Mouse (Mus musculus): ENCODE results near the gene Fbxw9. TPM values are rescaled to one million over a fixed set of nuclear protein-coding genes. Genes with fewer than 3 reads are reported as not detected.
A peak's percentile ranks its signal among the peaks of the same experiment; 100 is the strongest.
"Not testable (repeated sequence)": the region's sequence is repeated elsewhere in the genome, so short reads cannot be mapped to it uniquely, and the experiment has no call there.

Gene Fbxw9
- total RNA-seq, 1 experiment from 2014 or later: 21.7 TPM

DNA sequence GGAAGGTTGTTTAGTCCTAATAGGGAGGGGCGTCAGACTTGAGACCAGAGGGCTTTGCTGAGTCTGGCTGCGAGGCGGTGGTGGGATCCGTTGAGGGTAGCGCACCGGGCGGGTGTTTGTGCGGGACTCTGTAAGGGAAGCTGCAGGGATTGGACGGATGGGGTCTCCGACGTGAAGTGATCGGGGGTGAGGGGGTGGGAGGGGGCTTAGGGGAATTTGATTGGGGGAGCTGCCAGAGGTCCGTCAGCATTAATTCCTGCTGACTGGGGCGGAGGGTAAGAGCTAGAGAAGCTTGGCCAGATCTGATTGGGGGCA is 22.5 kb upstream of the Fbxw9 start:
- DNase-seq: no peak

DNA sequence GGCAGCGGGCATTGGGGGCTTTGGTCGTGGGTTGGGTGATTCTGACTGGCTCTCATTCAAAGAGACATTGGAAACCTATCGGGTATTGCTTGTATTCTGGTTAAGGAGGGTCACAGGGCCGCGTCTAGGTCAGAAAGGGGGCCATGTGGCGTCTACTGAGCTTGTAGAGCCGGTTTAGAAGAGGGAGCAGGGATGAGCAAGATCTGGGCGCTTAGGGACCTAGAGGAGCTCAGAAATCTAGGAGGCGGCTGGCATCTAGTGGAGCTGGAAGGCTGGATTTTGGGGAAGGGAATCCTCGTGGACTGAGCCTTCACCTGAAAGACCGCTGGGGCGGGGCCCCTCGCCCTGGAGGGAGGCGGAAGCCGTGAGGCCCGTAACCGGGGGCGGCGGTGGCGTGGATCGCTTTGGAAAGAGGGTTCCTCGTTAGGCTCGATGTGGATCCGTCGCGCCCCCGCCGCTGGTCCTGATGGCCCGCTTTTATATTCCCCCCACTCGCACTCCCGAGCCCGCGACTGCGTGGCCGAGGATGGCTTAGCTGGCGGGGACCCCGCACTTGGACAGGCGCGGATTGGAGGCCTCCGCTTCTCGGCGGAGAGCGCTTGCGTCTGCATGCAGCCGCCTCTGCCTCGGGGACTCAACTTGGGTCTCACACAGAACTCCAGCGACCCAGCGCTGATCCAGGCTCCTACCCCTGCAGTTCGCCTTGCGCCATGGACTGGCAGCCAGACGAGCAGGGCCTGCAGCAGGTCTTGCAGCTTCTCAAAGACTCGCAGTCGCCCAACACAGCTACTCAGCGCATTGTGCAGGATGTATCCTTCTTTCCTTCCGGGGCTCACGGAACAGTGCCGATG is 21.9 kb upstream of the Fbxw9 start:
- DNase-seq: peak; percentile 60

DNA sequence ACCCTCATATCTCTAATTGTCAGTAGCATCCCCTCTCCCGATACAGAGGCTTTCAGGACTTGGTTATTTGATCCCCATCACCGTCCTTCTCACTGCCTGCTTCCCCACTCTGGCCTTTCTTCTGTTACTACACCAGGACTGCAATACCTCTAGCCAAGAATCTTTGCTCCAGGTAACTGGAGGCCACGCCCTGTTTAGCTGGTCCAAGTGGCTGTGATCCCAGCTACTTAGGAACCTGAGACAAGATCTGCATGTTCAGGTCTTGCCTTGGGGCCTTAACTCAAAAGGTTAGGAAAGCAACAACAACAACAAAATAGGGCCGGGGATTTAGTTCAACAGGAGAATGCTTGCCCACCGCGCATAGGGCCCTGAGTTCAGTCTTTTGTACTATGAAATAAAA is 16.2 kb upstream of the Fbxw9 start:
- no peak for DNase-seq

DNA sequence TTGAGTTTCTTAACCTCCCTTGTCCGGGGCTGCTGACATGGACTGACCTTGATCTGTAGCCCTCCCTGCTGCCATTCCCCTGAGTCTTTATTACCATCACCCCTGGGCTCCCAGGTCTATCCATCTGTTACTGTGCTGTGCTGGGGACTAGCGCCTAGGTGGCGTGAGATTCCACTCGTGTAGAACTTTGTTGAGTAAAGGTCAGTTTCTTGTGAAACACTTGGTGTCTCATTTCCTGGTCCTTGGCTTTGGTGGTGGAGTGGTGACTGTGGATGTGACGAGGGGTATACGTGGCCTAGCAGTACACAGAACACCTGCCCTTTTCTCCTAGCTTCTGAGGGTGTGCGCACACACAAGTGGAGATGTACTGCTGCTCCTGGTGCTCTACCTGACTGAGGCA is 2.5 kb upstream of the Fbxw9 start:
- DNase-seq: no peak

DNA sequence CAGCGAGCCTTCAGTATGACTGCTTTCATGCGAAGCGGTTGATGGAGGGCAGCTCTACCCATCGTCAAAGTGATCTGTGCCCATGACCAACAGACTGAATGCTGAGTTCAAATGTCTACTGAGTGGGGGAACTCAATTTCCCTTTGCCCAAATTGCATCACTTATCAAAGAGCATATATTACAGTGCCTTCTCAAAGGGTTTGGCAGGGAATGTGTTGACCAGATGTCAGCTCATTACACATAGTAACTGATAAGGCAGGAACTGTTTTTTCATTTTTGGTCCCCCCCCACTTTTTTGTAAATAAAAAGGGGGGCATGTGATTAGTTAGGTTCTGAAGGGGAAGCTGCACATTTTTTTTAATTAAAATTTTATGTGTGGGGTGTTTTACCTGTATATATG is 2.7 kb downstream of the Fbxw9 start:
- no peak for DNase-seq

DNA sequence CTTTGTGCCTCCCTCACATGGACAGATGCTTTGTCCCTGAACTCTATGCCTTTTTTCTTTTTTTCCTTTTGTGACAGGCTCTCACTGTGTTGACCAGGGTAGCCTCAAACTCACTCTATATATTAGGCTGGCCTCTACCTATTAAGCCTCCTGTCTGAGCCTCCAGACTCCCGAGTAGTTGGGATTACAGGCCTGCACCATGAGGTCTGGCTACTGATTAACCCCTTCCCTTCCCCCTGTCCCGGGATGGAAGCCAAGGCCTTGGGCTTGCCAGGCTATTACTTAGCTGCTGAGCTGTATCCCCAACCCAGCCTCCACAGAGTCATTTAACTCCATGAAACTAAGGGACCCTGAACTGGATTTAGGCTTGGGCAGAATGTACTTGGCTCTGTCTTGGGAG is 5.4 kb downstream of the Fbxw9 start:
- no peak for DNase-seq

DNA sequence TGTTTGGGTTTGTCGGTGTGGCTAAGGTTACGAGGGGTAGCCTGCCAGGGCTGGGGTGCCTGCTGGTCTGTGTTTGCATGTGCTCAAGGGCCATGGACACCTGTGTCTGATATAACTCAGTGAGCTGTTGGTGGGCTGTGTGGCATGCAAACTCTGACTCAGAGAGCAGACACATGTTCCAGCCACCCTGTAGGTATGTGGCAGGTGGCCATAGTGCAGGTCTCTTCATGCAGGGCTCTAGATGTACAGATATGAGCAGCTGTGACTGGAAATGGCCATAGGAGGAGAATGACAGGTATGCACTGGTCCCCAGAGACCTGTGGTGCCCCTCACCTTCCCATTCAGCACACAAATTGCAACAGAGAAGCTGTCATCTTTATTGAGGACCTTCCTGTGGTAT is 7.3 kb downstream of the Fbxw9 start:
- DNase-seq: no peak

DNA sequence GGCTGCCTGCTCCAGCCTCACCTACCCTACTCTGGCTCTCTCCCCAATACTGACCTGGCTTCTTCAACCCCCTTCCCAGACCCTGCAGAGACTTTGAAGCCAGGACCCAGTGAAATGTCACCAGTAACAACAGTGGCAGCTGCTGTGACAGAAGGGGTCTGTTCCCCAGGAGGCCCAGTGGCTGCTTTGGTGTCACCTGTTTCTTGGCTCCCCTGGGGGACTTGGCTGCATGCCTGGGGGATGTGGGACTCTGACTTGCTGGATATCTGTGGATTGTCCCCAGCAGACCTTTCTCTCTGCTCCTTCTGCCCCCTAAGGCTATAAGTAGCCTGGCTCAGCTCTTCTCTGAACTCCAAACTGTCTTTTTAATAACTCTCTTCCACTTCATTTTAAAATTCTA is 8.1 kb downstream of the Fbxw9 start, which contains the start of gene Gm5741:
Gm5741 (minus strand) TSS at position 1 of the 400 bp plus-strand sequence.
- no peak for DNase-seq

DNA sequence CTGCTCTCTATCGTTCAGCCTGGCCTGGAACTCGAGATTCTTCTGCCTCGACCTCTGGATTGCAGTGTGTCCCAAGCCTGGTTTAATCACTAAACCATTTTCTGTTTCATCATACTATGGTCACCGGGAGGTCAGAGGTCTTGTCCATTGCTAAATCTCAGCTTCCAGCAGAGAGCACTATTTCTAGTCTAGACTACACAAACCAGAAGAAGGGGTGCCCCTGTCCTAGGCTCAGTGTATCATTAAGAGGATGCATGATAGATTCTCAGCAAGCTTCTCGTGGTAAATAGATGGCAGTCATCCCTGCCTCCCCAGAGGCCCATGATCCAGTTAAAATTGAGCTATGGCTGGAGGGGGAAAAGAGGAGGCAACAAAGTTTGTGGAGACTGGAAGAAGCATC is 11.2 kb downstream of the Fbxw9 start:
- no peak for DNase-seq

DNA sequence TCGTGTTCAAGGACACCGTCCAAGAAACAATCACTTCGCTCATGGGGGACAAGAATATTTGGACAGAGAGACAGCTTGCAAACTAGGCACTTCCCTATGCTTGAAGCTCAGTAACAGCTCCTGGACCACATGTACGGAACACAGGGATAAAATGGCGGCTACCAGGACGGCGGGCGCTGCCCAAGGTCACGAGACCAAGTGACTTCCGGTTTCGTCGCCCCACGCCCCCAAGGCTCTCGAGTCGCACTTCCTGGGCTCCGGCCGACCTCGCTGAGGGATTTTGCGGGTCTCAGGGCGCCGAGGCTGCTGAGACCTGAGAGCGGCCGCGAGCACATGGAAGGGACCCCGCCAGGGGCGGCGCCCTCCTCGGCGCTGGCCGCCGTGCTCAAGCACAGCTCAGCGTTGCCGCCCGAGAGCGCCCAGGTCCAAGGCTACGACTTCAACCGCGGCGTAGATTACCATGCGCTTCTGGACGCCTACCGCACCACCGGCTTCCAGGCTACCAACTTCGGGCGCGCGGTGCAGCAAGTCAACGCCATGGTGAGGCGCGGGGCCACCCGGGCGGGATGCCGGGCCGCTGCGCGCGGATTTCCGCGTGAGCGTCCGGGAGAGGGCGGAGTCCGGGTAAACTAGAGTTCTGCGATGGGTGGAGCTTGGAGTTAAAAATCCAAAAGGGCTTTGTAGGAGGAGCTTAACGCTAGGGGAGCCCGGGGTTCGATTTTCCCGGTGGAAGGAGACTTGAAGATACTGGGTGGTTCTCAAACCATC is 11.8 kb downstream of the Fbxw9 start, which contains the start of gene Dhps:
Dhps (plus strand) TSS at position 244 of the 768 bp plus-strand sequence.
- DNase-seq: peak; percentile 90

DNA sequence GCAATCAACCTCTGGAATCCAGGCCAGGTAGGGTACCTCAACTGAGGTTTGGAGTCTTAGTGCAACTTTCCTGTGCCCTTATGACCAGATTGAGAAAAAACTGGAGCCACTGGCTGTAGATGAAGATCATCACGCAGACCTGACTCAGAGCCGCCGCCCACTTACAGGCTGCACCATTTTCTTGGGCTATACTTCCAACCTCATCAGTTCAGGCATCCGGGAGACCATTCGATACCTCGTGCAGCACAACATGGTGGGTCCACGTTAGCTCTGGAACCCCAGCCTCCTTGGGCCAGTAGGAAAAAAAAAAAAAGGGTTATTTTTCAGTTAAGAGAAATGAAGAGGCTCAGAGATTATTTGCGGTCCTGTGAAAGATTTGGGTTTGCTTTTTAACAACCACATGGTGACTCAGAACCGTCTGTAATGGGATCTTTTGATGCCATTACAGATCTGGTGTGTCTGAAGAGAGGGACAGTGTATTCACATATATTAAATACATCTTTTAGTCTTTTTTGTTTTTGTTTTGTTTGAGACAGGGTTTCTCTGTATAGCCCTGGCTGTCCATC is 12.6 kb downstream of the Fbxw9 start:
- DNase-seq: no peak

DNA sequence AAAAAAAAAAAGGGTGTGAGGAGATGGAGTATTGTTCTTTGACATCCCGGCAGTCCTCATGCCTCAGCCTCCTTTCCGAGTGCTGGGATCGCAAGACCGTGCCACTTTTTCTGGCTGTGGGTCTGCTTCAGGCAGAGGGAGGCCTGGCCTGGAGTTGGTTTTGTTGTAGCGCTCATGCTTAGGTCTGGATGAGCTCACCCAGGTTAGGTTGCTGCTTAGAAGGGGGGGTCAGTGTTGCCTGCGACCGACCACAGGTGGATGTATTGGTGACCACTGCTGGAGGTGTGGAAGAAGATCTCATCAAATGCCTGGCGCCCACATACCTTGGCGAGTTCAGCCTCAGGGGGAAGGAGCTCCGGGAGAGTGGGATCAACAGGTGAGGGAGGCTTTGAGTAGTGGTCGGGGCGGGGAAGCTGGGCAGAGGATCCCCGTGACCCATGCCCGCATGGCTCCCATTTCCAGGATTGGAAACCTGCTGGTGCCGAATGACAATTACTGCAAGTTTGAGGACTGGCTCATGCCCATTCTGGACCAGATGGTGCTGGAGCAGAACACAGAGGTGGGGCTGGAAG is 13.3 kb downstream of the Fbxw9 start:
- no peak for DNase-seq

DNA sequence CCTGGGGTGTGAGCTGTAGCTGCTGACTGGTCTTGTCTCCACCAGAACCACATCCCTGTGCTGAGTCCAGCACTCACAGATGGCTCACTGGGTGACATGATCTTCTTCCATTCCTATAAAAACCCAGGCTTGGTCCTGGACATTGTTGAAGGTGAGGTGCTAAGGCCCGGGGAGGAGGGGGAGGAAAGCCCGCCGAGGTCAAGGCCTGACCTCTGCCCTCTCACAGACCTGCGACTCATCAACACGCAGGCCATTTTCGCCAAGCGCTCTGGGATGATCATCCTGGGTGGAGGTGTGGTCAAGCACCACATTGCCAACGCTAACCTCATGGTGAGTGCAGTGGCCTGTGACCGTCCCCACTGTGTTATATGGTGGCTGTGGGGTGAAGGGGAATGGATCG is 14.3 kb downstream of the Fbxw9 start:
- no peak for DNase-seq

DNA sequence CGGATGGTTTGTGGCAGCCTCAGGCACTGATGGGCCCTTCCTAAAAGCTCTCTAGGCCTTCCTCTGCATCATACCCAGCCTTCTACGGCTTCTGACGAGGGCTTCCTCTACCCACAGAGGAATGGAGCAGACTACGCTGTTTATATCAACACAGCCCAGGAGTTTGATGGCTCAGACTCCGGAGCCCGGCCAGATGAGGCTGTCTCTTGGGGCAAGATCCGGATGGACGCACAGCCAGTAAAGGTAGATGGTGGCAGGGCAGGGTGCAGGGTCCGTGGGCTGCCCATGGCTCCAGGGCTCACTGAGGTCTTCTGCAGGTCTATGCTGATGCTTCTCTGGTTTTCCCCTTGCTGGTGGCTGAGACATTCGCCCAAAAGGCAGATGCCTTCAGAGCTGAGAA is 14.8 kb downstream of the Fbxw9 start:
- DNase-seq: no peak

DNA sequence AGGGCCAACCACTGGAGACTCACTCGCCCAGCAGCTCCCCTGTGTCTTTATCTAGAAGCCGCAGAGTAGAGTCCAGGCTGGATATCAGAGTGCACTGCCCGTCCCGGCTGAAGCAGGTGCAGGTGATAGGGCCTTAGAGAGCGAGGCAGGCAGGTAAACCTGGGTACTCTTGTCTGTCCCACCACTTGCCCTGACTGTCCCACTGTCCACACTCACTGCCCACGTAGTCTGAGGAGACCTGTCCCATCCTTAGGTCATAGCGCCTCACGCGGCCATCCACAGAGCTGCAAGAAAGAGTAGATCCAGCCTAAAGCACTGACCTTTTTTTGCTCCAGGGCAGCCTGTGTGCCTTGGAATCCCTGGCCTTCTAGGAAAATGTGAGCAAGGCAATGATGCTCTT is 16.1 kb downstream of the Fbxw9 start:
- DNase-seq: peak; percentile 45

DNA sequence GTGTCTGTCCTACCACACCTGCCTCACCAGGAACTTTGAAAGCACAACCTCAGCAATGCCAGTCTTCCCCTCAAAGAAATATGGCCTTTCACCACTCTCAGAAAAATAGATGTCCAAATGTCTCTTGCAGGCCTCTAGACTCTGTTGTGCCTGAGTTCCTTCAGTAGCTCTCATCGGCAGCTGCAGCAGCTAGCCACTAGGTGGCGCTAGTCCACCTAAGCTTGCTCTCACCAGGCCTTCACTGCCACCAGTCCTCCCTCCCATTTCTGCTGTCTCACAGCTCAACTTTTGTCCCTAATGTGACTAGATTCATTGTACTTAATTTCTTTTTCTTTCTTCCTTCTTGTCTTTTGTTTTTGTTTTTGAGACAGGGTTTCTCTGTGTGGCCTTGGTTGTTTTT is 17.1 kb downstream of the Fbxw9 start:
- DNase-seq: peak; percentile 72

DNA sequence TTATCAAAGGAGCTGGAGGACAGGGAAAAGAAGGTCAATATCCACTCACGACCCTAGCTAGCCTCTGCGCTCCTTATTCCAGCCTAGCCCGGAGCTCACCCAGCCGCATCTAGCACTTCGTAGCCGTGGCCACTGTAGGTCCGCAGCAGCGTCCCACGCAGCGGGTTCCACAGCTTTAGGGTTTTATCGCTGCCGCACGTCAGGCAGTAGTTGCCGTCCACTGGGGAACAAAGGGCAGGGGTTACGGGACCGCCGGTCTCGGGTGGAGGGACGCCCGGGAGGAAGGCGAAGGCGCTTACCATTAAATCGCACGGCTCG is 20.3 kb downstream of the Fbxw9 start:
- no peak for DNase-seq

DNA sequence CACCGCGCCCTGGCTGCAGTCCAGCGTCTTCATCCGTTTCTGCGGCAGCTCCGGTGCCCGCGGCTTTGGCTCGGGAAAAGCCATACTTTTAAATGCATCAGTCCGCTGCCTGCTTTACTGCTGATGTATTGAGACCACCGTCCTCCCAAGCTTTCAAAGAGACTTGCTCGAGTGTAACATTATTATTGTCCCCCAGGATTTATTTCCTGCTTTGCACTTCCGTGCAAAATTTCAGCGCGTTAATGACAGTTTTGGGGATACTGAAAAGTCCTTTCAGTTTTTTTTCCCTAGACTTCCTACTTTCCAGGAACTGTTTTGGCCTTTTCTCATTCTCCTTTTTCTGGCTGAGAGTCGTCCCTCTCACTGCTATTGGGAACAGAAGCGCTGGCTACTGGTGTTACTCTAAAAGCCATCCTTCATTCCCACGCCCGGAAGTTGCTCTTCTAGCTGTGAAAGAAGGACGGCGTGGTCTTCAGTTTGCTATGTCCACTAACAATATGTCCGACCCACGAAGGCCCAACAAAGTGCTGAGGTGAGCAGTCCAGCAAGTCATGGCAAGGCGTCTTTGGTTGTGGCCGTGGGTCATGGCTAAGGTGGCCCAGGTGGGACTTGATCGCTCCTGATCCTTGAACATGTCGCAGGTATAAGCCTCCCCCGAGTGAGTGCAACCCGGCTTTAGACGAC is 20.8 kb downstream of the Fbxw9 start, which contains the start of gene Wdr83os:
Wdr83os (plus strand) TSS at position 209 of the 684 bp plus-strand sequence.
- DNase-seq: peak; percentile 41

DNA sequence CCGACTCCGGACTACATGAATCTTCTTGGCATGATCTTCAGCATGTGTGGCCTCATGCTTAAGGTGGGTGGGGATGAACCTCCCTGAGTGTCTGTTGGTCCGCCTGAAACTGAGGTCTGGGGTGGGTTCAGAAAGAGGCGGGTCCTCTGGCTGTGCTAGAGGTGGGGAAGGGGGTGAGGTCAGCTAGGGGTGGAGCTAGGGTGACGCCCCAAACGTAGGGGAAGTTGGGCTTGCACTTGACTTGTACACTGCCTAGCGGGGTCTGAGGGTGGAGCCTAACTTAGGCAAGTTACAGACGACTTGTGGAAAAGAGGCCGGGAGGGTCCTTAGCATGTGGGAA is 21.3 kb downstream of the Fbxw9 start, which contains the start of gene Wdr83:
Wdr83 (minus strand) TSS at position 91 of the 340 bp plus-strand sequence.
- no peak for DNase-seq

DNA sequence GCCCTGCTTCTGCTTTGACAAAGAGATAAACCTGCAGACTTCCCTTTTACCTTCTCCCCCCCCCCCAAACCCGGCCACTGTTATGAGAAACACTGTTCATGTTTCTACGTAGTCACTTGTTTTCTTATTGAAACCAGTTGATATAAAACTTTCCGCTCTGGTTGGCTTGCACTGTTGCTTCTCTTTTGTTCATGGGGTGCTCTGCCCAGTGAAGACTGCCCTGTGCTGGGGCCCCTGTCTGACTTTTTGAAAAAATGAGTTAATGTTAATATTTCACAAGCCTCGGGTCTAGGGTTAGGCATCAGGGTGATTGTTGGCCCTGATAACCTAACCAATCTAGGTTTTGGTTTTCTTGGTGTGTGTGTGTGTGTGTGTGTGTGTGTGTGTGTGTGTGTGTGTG is 22.3 kb downstream of the Fbxw9 start:
- DNase-seq: not testable (repeated sequence)

DNA sequence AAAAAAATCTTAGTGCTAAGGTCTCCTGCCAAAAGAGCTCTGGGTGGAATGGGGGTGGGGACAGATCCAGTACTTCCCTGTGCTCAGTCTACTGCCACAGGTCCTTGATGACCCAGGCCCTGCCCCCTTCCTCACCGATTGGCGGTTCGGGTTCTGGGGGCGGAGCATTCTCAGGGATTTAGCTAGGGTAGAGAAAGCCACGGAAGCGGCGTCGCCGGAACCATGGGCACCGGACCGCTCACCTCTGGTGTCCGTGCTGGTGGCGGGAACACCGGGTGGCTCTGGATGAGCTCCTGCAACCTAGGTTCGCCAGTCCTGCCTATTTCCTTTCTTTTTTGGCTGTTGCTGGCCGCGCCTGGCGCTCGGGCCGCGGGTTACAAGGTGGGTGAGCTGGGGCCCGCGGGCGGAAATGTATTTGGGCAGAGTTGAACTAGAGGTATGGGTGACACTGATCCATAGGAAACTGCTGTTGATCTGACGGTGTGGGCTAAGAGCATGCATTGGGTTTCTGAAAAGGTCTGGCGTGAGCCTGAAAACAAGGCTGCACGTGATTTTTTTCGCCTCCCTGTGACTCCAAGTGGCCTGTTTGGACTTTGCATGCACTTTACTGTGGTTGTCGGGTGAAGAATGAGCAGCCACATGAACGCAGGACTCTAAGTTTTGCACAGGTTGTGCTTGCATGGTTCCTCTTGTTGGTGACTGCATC is 23.4 kb downstream of the Fbxw9 start, which contains the start of gene Man2b1:
Man2b1 (plus strand) TSS at position 163 of the 706 bp plus-strand sequence.
- peak; percentile 89 for DNase-seq

DNA sequence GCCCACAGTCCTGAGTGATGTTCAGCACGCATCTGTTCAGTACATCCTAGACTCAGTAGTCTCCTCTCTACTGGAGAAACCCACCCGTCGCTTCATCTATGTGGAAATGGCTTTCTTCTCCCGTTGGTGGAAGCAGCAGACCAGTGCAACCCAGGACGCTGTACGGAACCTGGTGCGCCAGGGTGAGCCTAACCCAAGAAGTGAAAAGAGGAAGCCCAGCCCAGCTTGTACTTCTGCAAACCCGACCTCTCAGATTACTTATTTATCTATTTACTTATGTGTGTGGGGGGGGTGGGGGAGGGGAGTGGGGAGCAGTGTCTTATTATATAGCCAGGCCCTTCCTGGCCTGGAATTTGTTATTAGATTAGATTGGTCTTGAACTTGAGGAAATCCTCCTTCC is 24.8 kb downstream of the Fbxw9 start:
- DNase-seq: no peak
